Mouse (Mus musculus) liver, adult 2 months (tissue): ENCODE measurements at regions not wholly inside any gene's neighbourhood (a gene's known extent, or its start where the extent isn't known, plus 50 kb on each side); places are given as distances from the start of the nearest gene placed in this dataset.

Experiments
- DNase-seq: peaks from one replicate; pipeline ENCODE4 v3.0.0-alpha.2; 2011; ENCODE audit warnings: low read depth, low spot score; ENCODE audit errors: extremely low read depth
- H3K27ac ChIP-seq: fragments of 200-500 bp; replicated peaks from 2 replicates; pipeline ENCODE4 v1.5.1; 2012; ENCODE audit warnings: low read depth, mild to moderate bottlenecking, control low read depth, inconsistent platforms, low read length; ENCODE audit not compliant: insufficient read depth
- H3K27me3 ChIP-seq: fragments of 200-500 bp; 2 replicates; pipeline ENCODE4 v1.6.1; 2012; ENCODE audit warnings: mild to moderate bottlenecking, moderate library complexity, low read length, inconsistent platforms; ENCODE audit not compliant: control insufficient read depth, insufficient read depth
- H3K36me3 ChIP-seq: fragments of 200-500 bp; 2 replicates; pipeline ENCODE4 v1.6.1; 2012; ENCODE audit warnings: low read length, inconsistent platforms; ENCODE audit not compliant: control insufficient read depth, insufficient read depth
- H3K4me1 ChIP-seq: fragments of 200-500 bp; 2 replicates; pipeline ENCODE4 v1.6.1; 2011; ENCODE audit warnings: low read length; ENCODE audit not compliant: control insufficient read depth, insufficient read depth
- H3K4me3 ChIP-seq: fragments of 200-500 bp; 2 replicates; pipeline ENCODE4 v1.5.1; 2011; ENCODE audit warnings: low read depth, mild to moderate bottlenecking, control low read depth, low read length, moderate library complexity; ENCODE audit not compliant: insufficient read depth
- H3K79me2 ChIP-seq: fragments of 200-500 bp; 2 replicates; pipeline ENCODE4 v1.6.1; 2012; ENCODE audit warnings: inconsistent platforms, mild to moderate bottlenecking, low read length, moderate library complexity; ENCODE audit not compliant: control insufficient read depth, insufficient read depth
- H3K9ac ChIP-seq: fragments of 200-500 bp; 2 replicates; pipeline ENCODE4 v1.6.1; 2012; ENCODE audit warnings: low read depth, mild to moderate bottlenecking, control low read depth, inconsistent platforms, low read length
- CTCF ChIP-seq: fragments of 200-500 bp; IDR thresholded peaks from 2 replicates; pipeline ENCODE4 v1.5.1; 2011; ENCODE audit warnings: low read depth, low read length, control low read depth
- POLR2A ChIP-seq: fragments of 200-500 bp; IDR thresholded peaks from 2 replicates; pipeline ENCODE4 v1.6.1; 2011; ENCODE audit warnings: low read length, control low read depth; ENCODE audit not compliant: insufficient read depth; ENCODE audit errors: extremely low read depth
- WGBS: fragments of 180-500 bp; shearing (Covaris S2); methylation state at CpG from one replicate; pipeline ENCODE4 v1.1.7; 2018; 5-methylcytosine and 5-hydroxymethylcytosine counted together

DNA sequence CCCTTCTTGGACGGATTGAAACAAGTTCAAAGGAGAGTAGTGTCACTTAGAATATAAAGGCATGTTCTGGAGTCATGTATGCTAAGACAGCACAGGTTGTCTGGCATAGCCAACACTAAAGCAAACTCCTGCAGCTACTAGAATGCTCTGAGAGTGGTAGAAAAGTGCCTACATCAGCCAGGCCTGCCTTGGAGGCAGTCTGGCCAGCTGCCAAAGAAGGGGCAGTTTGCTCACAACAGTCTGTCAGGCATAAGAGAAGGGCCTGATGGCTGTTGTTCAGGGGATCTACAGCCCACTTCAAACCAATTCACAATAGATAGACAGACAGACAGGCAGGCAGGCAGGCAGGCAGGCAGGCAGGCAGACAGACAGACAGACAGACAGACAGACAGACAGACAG is 136.5 kb upstream of the Dap start:
- Histone ChIP-seq H3K4me3 (no peak overlapping the region), H3K27ac (no peak overlapping the region), H3K36me3 (no peaks in the 10 kb centered on the region), H3K27me3 (no peaks in the 10 kb centered on the region), H3K79me2 (no peaks in the 10 kb centered on the region), H3K4me1 (no peaks in the 10 kb centered on the region), H3K9ac (no peak overlapping the region)
- WGBS: 70% methylated on average over 1 of the region's 1 CpGs
- DNase-seq: no peak
- no peak for TF ChIP-seq CTCF
- no peak for TF ChIP-seq POLR2A

DNA sequence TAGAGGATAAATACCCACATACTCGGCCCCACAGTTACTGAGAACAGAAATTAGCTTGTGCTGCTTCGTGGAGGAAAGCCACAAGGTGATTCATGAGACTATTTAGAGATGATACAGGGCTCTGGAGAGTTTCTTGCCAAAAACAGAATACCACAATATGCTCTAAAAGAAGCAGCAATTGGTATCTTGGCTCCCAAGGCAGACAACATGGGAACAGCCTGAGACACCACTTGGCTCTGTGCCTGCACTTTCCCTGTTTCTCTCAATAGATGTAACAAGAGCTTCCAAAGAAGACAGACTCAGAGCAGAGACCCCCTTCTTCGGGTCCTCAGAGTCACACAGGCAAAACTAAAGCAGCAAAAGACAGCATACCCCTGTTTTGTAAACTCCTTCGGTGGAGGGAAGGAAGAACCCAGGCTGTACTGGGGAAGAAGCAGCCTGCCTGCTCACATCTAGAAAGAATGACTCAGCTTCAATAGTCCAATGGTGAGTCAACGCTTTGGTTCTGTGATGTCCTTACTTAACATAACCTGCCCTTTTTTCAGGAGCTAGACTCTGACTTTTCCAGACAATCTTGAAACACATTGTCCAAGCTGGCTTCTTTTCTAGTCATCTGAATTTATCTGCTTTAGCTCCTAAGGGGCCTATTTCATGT is 132.1 kb upstream of the Dap start:
- Histone ChIP-seq H3K79me2 (no peaks in the 10 kb centered on the region), H3K4me1 (no peaks in the 10 kb centered on the region), H3K27me3 (no peaks in the 10 kb centered on the region), H3K27ac (no peak overlapping the region), H3K4me3 (no peak overlapping the region), H3K9ac (no peak overlapping the region), H3K36me3 (no peaks in the 10 kb centered on the region)
- no peak for DNase-seq
- TF ChIP-seq CTCF (no peak), POLR2A (no peak)
- WGBS: 75% methylated on average over 5 of the region's 5 CpGs

DNA sequence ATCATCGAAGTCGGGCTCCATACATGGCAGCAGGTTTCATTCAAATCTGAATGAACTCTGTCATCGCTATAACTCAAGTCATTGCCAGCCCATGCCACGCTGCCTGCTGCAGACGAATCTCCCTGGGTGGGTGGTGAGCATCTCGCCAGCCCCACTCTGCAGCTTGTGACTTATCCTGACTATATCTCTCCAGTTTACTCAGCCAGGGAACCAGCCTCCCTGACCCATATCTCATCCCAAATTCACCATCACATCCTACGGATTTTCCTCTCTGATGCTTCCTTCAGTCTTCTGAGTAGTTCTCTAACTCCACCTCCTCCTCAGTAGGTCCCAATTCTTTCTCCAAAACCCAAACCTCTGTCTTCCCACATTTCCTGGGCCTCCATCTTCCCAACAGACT is 127.9 kb upstream of the Dap start:
- Histone ChIP-seq H3K27ac (no peak overlapping the region), H3K27me3 (no peaks in the 10 kb centered on the region), H3K79me2 (no peaks in the 10 kb centered on the region), H3K4me1 (no peaks in the 10 kb centered on the region), H3K36me3 (no peaks in the 10 kb centered on the region), H3K9ac (no peak overlapping the region), H3K4me3 (no peak overlapping the region)
- WGBS: 83% methylated on average over 7 of the region's 7 CpGs
- no peak for DNase-seq
- TF ChIP-seq CTCF (no peak), POLR2A (no peak)

DNA sequence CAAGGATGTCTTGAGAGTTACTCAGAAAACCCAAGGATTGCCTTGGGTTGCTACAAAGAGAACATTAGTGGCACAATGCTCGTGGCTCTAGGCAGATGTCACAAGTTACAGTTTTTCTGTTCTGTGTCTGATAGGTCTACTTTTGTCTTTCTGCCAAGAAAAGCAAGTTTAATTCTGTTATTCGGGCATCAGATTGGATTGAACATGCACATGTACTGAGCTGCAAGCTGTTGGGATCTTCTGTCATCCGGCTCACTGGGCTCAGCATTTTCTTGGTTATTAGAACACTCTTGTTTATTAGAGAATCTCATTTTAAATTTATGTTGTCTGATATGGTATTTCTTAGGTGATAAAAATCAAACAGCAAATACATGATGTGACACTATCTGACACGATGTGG is 126.8 kb upstream of the Dap start:
- H3K27ac ChIP-seq: no peak overlapping the region
- H3K9ac ChIP-seq: no peak overlapping the region
- H3K4me1 ChIP-seq: no peaks in the 10 kb centered on the region
- WGBS: 70% methylated on average over 4 of the region's 4 CpGs
- no peak for DNase-seq
- no peaks in the 10 kb centered on the region for H3K36me3 ChIP-seq
- no peak overlapping the region for H3K4me3 ChIP-seq
- H3K27me3 ChIP-seq: no peaks in the 10 kb centered on the region
- no peak for TF ChIP-seq POLR2A
- no peak for TF ChIP-seq CTCF
- H3K79me2 ChIP-seq: no peaks in the 10 kb centered on the region

DNA sequence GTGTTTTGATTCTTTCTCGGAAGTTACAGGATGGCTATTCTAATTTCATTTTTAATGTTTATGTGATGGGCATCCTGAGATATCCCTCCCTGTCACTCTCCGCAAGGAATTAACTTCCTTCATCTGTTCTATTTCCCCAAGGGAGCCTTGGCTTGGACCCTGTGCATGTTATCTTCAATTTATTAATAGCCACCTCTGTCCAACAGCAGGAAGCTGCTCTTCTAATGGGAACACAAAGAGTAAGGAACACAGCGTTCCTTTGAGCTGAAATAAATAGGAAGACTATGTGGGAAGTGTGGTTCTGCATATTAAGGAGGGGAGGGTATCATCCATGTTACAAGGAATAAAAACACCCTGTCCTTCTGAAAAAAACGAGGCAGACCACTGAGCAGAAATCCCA is 119.4 kb upstream of the Dap start:
- WGBS: 68% methylated on average over 4 of the region's 4 CpGs
- H3K27me3 ChIP-seq: no peaks in the 10 kb centered on the region

DNA sequence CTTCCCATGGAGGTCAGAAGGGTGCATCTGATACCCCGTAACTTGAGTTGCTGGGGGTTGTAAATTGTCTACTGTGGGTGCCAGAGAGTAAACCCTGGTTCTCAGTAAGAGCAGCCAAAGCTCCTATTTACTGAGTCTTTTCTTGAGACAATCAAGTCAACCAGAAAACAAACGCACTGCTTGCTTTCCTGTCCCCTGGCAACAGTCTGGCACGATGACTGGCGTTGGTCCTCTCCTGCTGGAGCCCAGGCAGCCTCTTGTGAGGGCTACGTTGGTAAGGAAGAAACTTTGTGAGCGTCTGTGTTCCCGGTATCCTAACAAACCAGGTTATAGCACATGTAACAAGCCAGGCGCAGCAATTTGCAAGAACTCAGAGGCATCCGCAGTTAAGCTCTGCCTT is 117.2 kb upstream of the Dap start:
- Histone ChIP-seq H3K4me3 (no peak overlapping the region), H3K9ac (no peak overlapping the region), H3K27ac (no peak overlapping the region), H3K79me2 (no peaks in the 10 kb centered on the region), H3K4me1 (peaks cover 4% of the 10 kb centered on the region; the same call in 1 of the 2 replicates), H3K36me3 (no peaks in the 10 kb centered on the region), H3K27me3 (no peaks in the 10 kb centered on the region)
- TF ChIP-seq CTCF (no peak), POLR2A (no peak)
- 71% methylated on average over 9 of the region's 9 CpGs for WGBS
- DNase-seq: no peak

More for the DNA sequence above, 119.4 kb upstream of the Dap start:
- H3K27ac ChIP-seq: no peak overlapping the region
- H3K4me1 ChIP-seq: peaks cover 4% of the 10 kb centered on the region; the same call in 1 of the 2 replicates
- TF ChIP-seq CTCF (no peak), POLR2A (no peak)
- no peaks in the 10 kb centered on the region for H3K36me3 ChIP-seq
- no peaks in the 10 kb centered on the region for H3K79me2 ChIP-seq
- no peak overlapping the region for H3K9ac ChIP-seq
- DNase-seq: no peak
- no peak overlapping the region for H3K4me3 ChIP-seq
